Mouse (Mus musculus) CH12.LX (cell line): ENCODE results near the gene Nod2. TPM values are rescaled to one million over a fixed set of nuclear protein-coding genes. Genes with fewer than 3 reads are reported as not detected.
A peak's percentile ranks its signal among the peaks of the same experiment; 100 is the strongest.

ENCODE experiments used
- DNase-seq: peaks from one replicate; pipeline ENCODE4 v3.0.0-alpha.2; 2013; ENCODE audit errors: extremely low read depth
- H3K27ac ChIP-seq: 2 replicates; pipeline ENCODE4 v1.5.1; 2012; ENCODE audit warnings: low read depth, mild to moderate bottlenecking, control low read depth, moderate library complexity; ENCODE audit not compliant: insufficient read depth
- H3K27me3 ChIP-seq: replicated peaks from 2 replicates; pipeline ENCODE3; 2012; ENCODE audit warnings: inconsistent platforms
- H3K36me3 ChIP-seq, 2 experiments: replicated peaks in 1 of 2; 2 replicates each; pipeline versions ENCODE3 to v1.6.1; 2012; ENCODE audit warnings: inconsistent platforms in 1 of 2, low read length in 1 of 2, mild to moderate bottlenecking in 1 of 2, mixed read lengths in 1 of 2, moderate library complexity in 1 of 2; ENCODE audit not compliant: control insufficient read depth in 1 of 2, insufficient read depth in 1 of 2
- H3K4me1 ChIP-seq, 2 experiments: 2 replicates each; pipeline ENCODE4 v1.6.1; 2012; ENCODE audit warnings: inconsistent platforms in 1 of 2, moderate library complexity in 1 of 2; ENCODE audit not compliant: insufficient read depth in 2 of 2, control insufficient read depth in 1 of 2
- H3K4me2 ChIP-seq: 2 replicates; pipeline ENCODE4 v1.6.1; 2012; ENCODE audit warnings: low read depth, mild to moderate bottlenecking, control low read depth; ENCODE audit not compliant: poor library complexity, insufficient read depth, severe bottlenecking
- H3K4me3 ChIP-seq, 3 experiments: fragments of 150-350 bp in 1 of 3; sonication (generic) in 1 of 3; replicated peaks in 1 of 3; 2 replicates each; pipeline versions ENCODE3 to v1.5.1; 2011 to 2012; ENCODE audit warnings: low read depth in 2 of 3, low read length in 2 of 3, mild to moderate bottlenecking in 2 of 3, moderate library complexity in 2 of 3, control low read depth in 1 of 3, improper control_type of control experiment in 1 of 3, inconsistent platforms in 1 of 3, mixed read lengths in 1 of 3; ENCODE audit not compliant: poor library complexity in 1 of 3
- H3K79me2 ChIP-seq: replicated peaks from 2 replicates; pipeline ENCODE4 v1.6.1; 2012; ENCODE audit warnings: mild to moderate bottlenecking, moderate library complexity; ENCODE audit not compliant: control insufficient read depth, poor library complexity, insufficient read depth, severe bottlenecking; ENCODE audit errors: extremely low read depth
- H3K9ac ChIP-seq: 2 replicates; pipeline ENCODE4 v1.6.1; 2012; ENCODE audit warnings: low read depth, mild to moderate bottlenecking, control low read depth, moderate library complexity; ENCODE audit not compliant: insufficient read depth
- H3K9me3 ChIP-seq: replicated peaks from 2 replicates; pipeline ENCODE3; 2012; ENCODE audit warnings: low read length, inconsistent platforms, mixed read lengths
- BHLHE40 ChIP-seq: IDR thresholded peaks from 2 replicates; pipeline ENCODE4 v1.6.1; 2011; ENCODE audit warnings: mild to moderate bottlenecking, low read depth, low read length, improper control_type of control experiment
- CHD2 ChIP-seq: IDR thresholded peaks from 2 replicates; pipeline ENCODE4 v1.6.1; 2011; ENCODE audit warnings: low read length, improper control_type of control experiment
- CTCF ChIP-seq, 2 experiments: IDR thresholded peaks in 1 of 2; conservative IDR thresholded peaks in 1 of 2; 2 replicates each; pipeline ENCODE4 v1.5.1; 2011 to 2012; ENCODE audit warnings: low read depth in 2 of 2, low read length in 2 of 2, improper control_type of control experiment in 1 of 2, inconsistent platforms in 1 of 2, mild to moderate bottlenecking in 1 of 2, moderate library complexity in 1 of 2
- E2F4 ChIP-seq: IDR thresholded peaks from 2 replicates; pipeline ENCODE4 v1.6.1; 2011; ENCODE audit warnings: low read depth, low read length, improper control_type of control experiment; ENCODE audit not compliant: insufficient replicate concordance
- ETS1 ChIP-seq: conservative IDR thresholded peaks from 2 replicates; pipeline ENCODE4 v1.6.1; 2012; ENCODE audit warnings: low read depth, mild to moderate bottlenecking, inconsistent platforms, low read length, improper control_type of control experiment, moderate library complexity
- HCFC1 ChIP-seq: IDR thresholded peaks from 2 replicates; pipeline ENCODE4 v1.6.1; 2012; ENCODE audit warnings: low read depth, mild to moderate bottlenecking, inconsistent platforms, low read length, improper control_type of control experiment
- IRF4 ChIP-seq: IDR thresholded peaks from 2 replicates; pipeline ENCODE4 v1.6.1; 2014; ENCODE audit warnings: low read depth, mild to moderate bottlenecking, inconsistent platforms, low read length, improper control_type of control experiment
- JUN ChIP-seq: IDR thresholded peaks from 2 replicates; pipeline ENCODE4 v1.6.1; 2011; ENCODE audit warnings: low read depth, mild to moderate bottlenecking, low read length, improper control_type of control experiment, moderate library complexity; ENCODE audit not compliant: insufficient read depth
- KAT2A ChIP-seq: IDR thresholded peaks from 2 replicates; pipeline ENCODE4 v1.6.1; 2012; ENCODE audit warnings: low read length, improper control_type of control experiment, inconsistent platforms; ENCODE audit not compliant: insufficient replicate concordance
- MAFK ChIP-seq: IDR thresholded peaks from 2 replicates; pipeline ENCODE4 v1.6.1; 2011; ENCODE audit warnings: low read length, improper control_type of control experiment; ENCODE audit not compliant: insufficient replicate concordance
- MAZ ChIP-seq: IDR thresholded peaks from 2 replicates; pipeline ENCODE4 v1.6.1; 2012; ENCODE audit warnings: low read depth, mild to moderate bottlenecking, inconsistent platforms, low read length, improper control_type of control experiment, moderate library complexity
- MXI1 ChIP-seq: IDR thresholded peaks from 2 replicates; pipeline ENCODE4 v1.6.1; 2011; ENCODE audit warnings: mild to moderate bottlenecking, low read depth, low read length, improper control_type of control experiment
- PAX5 ChIP-seq: IDR thresholded peaks from 2 replicates; pipeline ENCODE4 v1.6.1; 2012; ENCODE audit warnings: low read length, inconsistent platforms, mixed read lengths
- POLR2A ChIP-seq: IDR thresholded peaks from 2 replicates; pipeline ENCODE4 v1.6.1; 2011; ENCODE audit warnings: low read depth, mild to moderate bottlenecking, improper control_type of control experiment, low read length
- SMC3 ChIP-seq: IDR thresholded peaks from 2 replicates; pipeline ENCODE4 v1.6.1; 2011; ENCODE audit warnings: low read depth, low read length, improper control_type of control experiment
- TBP ChIP-seq: conservative IDR thresholded peaks from 2 replicates; pipeline ENCODE4 v1.6.1; 2011; ENCODE audit warnings: low read depth, low read length, improper control_type of control experiment
- ZC3H11A ChIP-seq: IDR thresholded peaks from 2 replicates; pipeline ENCODE4 v1.6.1; 2012; ENCODE audit warnings: low read depth, mild to moderate bottlenecking, inconsistent platforms, low read length, improper control_type of control experiment
- dilution Hi-C: fragments of 300-500 bp; cut with MboI; formaldehyde crosslinking; loops from 2 replicates; pipeline ENCODE4 v1.14.3; 2020; ENCODE audit warnings: low sequenced_read_pairs; ENCODE audit not compliant: extremely low pct_unique_long_range_greater_than_20kb, extremely low pct_ligation_motif_present
- in situ Hi-C: fragments of 300-500 bp; cut with MboI; formaldehyde crosslinking; loops from 3 replicates; pipeline ENCODE4 v1.14.3; 2019; ENCODE audit warnings: low sequenced_read_pairs, low pct_ligation_motif_present, low pct_unique_long_range_greater_than_20kb, mixed read lengths
- polyA plus RNA-seq: library from polyadenylated mRNA; unstranded; fragments of >175 nt; gene quantifications from 2 replicates; pipeline ENCODE4 v1.2.1, GENCODE M21; 2012; ENCODE audit warnings: low read depth; ENCODE audit not compliant: insufficient read length
- total RNA-seq, 2 experiments: library from RNA; depleted of rRNA; stranded (reverse); fragments of 300-350 nt in 1 of 2; fragments of >200 nt in 1 of 2; gene quantifications; 2 replicates each; pipeline ENCODE4 v1.2.3; 2012 to 2014

The Nod2 gene
- total and polyA plus RNA-seq, 3 experiments = 4.3 to 10.9 (median 7.5) TPM

GRCm38 (mm10) chr8:88627265-88627991 lies 19.7 kb upstream of the Nod2 start:
- Histone ChIP-seq H3K4me2 (no peak overlapping the region), H3K4me3 (peak overlapping the region in 1 of 3 experiments; percentile 17), H3K27me3 (no peaks in the 10 kb centered on the region), H3K36me3 (peaks cover 78 to 98% of the 10 kb centered on the region in 2 experiments), H3K4me1 (peaks cover 26 to 82% of the 10 kb centered on the region in 2 experiments), H3K9ac (no peak overlapping the region), H3K27ac (peak overlapping the region; percentile 4; the same call in 1 of the 2 replicates), H3K9me3 (peaks cover 27% of the 10 kb centered on the region), H3K79me2 (peaks cover 25% of the 10 kb centered on the region)
- in situ Hi-C loops (loop anchor here (10.0 kb wide), 1 partner anchor 253 kb away; no protein-coding TSS in a partner anchor), dilution Hi-C loops (no loop called here)
- no peak for DNase-seq
- TF ChIP-seq TBP = no peak
- no peak for TF ChIP-seq BHLHE40
- no peak for TF ChIP-seq IRF4
- TF ChIP-seq ZC3H11A = no peak
- no peak for TF ChIP-seq KAT2A
- no peak for TF ChIP-seq MAFK
- no peak for TF ChIP-seq JUN
- no peak for TF ChIP-seq POLR2A
- TF ChIP-seq CTCF (conservative IDR thresholded peaks at IDR 0.05 in 1 of 2, IDR thresholded peaks at IDR 0.05 in 1 of 2; ENCODE audit: low read depth in 2 of 2, low read length in 2 of 2) = no peak
- TF ChIP-seq MXI1 = no peak
- no peak for TF ChIP-seq E2F4
- TF ChIP-seq MAZ = no peak
- no peak for TF ChIP-seq HCFC1
- TF ChIP-seq ETS1 = no peak
- TF ChIP-seq, all 38 proteins: peak for 0

- no peak overlapping the region for H3K9ac ChIP-seq
- in situ Hi-C loops = loop anchor here (10.0 kb wide), 1 partner anchor 253 kb away; no protein-coding TSS in a partner anchor
- dilution Hi-C loops = no loop called here
- H3K79me2 ChIP-seq = peaks cover 33% of the 10 kb centered on the region
- peaks cover 85 to 98% of the 10 kb centered on the region in 2 experiments for H3K36me3 ChIP-seq
- H3K27me3 ChIP-seq = no peaks in the 10 kb centered on the region
- H3K4me1 ChIP-seq = peaks cover 32 to 81% of the 10 kb centered on the region in 2 experiments
- no peak for DNase-seq
- H3K27ac ChIP-seq = no peak overlapping the region
- H3K4me3 ChIP-seq = no peak overlapping the region
- H3K9me3 ChIP-seq = peaks cover 27% of the 10 kb centered on the region
- TF ChIP-seq KAT2A (no peak), CHD2 (no peak), TBP (no peak), SMC3 (no peak), HCFC1 (no peak), BHLHE40 (no peak), PAX5 (no peak), E2F4 (no peak)
- no peak overlapping the region for H3K4me2 ChIP-seq
Measured at GRCm38 (mm10) chr8:88628001-88628774, 18.9 kb upstream of the Nod2 start.
